Mouse (Mus musculus): ENCODE results near the gene Sae1. TPM values are rescaled to one million over a fixed set of nuclear protein-coding genes. Genes with fewer than 3 reads are reported as not detected.

Sae1 gene
- polyA plus RNA-seq (2015; fragmentation: Nextera tagmentation; extraction: Ambion mirVana) = 270 and 284 TPM in 2 replicates

DNA sequence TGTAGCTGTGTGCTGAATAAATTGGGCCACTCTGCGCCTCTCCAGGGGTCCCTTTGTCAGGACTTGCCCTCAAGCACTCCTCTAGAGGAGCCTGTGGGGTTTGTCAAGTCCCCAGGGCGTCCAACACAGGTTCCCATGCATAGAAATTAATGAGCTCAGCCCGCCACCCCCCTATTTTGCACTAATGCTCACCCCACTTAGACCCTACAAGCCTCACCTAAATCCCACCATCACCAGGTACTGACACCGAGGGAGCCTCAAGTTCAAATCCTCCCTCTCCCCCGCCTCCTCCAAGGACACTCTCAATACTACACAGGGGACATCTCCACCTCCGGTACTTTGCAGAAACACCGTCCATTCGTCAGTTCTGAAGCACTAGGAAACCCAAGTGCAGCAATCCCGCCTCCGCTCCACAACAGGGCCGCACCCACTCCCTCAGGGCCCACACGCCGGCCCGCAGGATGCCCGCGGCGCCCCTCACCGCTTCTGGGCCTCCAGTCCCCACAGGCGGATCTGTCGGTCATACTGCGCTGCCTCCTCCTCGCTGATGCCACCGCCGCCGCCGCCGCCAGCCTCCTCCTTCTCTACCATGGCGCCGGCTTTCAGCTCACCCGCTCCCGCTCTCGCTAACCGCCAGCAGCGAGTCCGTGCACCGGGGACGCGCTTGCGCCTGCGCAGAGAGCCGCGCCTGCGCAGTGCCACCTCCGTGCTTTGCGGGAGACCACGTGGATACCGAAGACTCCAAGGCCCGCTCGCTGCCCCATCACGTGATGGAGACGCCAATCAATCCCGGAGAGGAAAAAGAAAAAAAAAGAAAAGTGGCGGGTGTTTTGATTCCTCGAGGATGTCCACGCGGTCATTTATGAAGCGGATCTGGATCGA is at the start of gene Sae1:
TSS of gene Sae1 (minus strand) at position 647 of the 882 bp plus-strand sequence.
- peaks cover 12% of the 10 kb centered on the region for H3K4me1 ChIP-seq (replicated peaks)
- peak within 1 kb of the TSS; percentile 79 for H3K27ac ChIP-seq
- WGBS = under 1% methylated on average over 58 of the region's 58 CpGs
- H3K9ac ChIP-seq = peak within 1 kb of the TSS; percentile 92
- peak within 1 kb of the TSS; percentile 82 for H3K4me3 ChIP-seq (replicated peaks)
- peak within 1 kb of the TSS; percentile 72 for H3K4me2 ChIP-seq (replicated peaks)
- no peaks in the 10 kb centered on the region for H3K36me3 ChIP-seq
- no peaks in the 10 kb centered on the region for H3K27me3 ChIP-seq (replicated peaks)
- peak; percentile 98 for ATAC-seq
- no peaks in the 10 kb centered on the region for H3K9me3 ChIP-seq

DNA sequence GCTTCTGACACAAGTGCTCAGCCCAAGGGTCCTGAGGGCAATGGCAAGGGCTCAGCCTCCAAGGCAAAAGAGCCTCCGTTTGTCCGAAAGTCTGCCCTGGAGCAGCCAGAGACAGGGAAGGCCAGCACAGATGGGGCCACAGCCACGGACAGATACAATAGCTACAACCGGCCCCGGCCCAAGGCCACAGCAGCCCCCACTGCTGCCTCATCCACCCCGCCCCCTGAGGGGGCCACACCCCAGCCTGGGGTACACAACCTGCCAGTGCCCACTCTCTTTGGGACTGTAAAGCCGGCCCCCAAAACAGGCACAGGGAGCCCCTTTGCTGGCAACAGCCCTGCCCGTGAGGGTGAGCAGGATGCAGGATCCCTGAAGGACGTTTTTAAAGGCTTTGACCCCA is 47.5 kb upstream of the Sae1 start:
- 91% methylated on average over 9 of the region's 9 CpGs for WGBS

GRCm38 (mm10) chr7:16433352-16433971 is 45.9 kb upstream of the Sae1 start:
- no peak for ATAC-seq

More for the DNA sequence above, 47.5 kb upstream of the Sae1 start:
- Histone ChIP-seq H3K9ac (no peak overlapping the region), H3K9me3 (no peaks in the 10 kb centered on the region), H3K4me2 (replicated peaks) (no peak overlapping the region), H3K36me3 (peaks cover 62% of the 10 kb centered on the region), H3K4me3 (replicated peaks) (no peak overlapping the region), H3K27ac (no peak overlapping the region), H3K27me3 (replicated peaks) (no peaks in the 10 kb centered on the region), H3K4me1 (replicated peaks) (no peaks in the 10 kb centered on the region)
- peak; percentile 29; the same call in 1 of the 2 replicates for ATAC-seq

GRCm38 (mm10) chr7:16426129-16426729 is 38.6 kb upstream of the Sae1 start:
- H3K9ac ChIP-seq = no peak overlapping the region
- 62% methylated on average over 4 of the region's 4 CpGs for WGBS
- peak; percentile 80 for ATAC-seq

More at GRCm38 (mm10) chr7:16433352-16433971, 45.9 kb upstream of the Sae1 start:
- no peaks in the 10 kb centered on the region for H3K4me1 ChIP-seq (replicated peaks)
- 66% methylated on average over 3 of the region's 3 CpGs for WGBS
- H3K4me3 ChIP-seq (replicated peaks) = no peak overlapping the region
- no peaks in the 10 kb centered on the region for H3K27me3 ChIP-seq (replicated peaks)
- H3K9me3 ChIP-seq = no peaks in the 10 kb centered on the region
- no peak overlapping the region for H3K4me2 ChIP-seq (replicated peaks)
- no peak overlapping the region for H3K27ac ChIP-seq
- no peak overlapping the region for H3K9ac ChIP-seq
- H3K36me3 ChIP-seq = peaks cover 78% of the 10 kb centered on the region

GRCm38 (mm10) chr7:16425721-16426120 is 38.1 kb upstream of the Sae1 start:
- Histone ChIP-seq H3K9ac (no peak overlapping the region), H3K4me2 (replicated peaks) (no peak overlapping the region), H3K36me3 (peaks cover 60% of the 10 kb centered on the region), H3K27me3 (replicated peaks) (no peaks in the 10 kb centered on the region), H3K4me1 (replicated peaks) (0 out of 2 replicates have a peak, but pooled peaks cover 6% of the 10 kb centered on the region), H3K4me3 (replicated peaks) (no peak overlapping the region), H3K27ac (0 out of 2 replicates have a peak overlapping the region, but pooled peaks have one; percentile 27), H3K9me3 (no peaks in the 10 kb centered on the region)
- WGBS = 72% methylated on average over 10 of the region's 10 CpGs
- ATAC-seq = peak; percentile 66

More at GRCm38 (mm10) chr7:16426129-16426729, 38.6 kb upstream of the Sae1 start:
- no peaks in the 10 kb centered on the region for H3K27me3 ChIP-seq (replicated peaks)
- no peaks in the 10 kb centered on the region for H3K9me3 ChIP-seq
- H3K4me1 ChIP-seq (replicated peaks) = 0 out of 2 replicates have a peak, but pooled peaks cover 6% of the 10 kb centered on the region
- 0 out of 2 replicates have a peak overlapping the region, but pooled peaks have one; percentile 27 for H3K27ac ChIP-seq
- peaks cover 64% of the 10 kb centered on the region for H3K36me3 ChIP-seq
- no peak overlapping the region for H3K4me2 ChIP-seq (replicated peaks)
- no peak overlapping the region for H3K4me3 ChIP-seq (replicated peaks)

DNA sequence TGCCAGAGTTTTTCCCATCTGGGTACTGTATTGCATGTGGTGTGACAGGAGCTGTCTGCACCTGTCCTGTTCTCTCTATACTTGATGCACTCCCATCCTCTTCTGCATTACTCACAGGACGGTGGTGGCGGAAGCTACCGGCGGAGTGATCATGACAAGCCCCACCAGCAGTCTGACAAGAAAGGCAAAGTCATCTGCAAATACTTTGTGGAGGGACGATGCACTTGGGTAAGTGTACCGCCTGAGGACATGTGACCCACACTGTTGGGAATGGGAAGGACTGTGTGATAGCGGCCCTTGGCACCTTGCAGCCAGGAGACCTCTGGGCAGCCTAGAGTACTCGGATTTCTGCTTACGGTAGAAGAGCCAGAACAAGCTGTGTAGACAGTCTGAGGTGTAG is 36.1 kb upstream of the Sae1 start:
- H3K4me1 ChIP-seq (replicated peaks) = peaks cover 10% of the 10 kb centered on the region; the same call in 1 of the 2 replicates
- peaks cover 55% of the 10 kb centered on the region for H3K36me3 ChIP-seq
- no peak overlapping the region for H3K4me3 ChIP-seq (replicated peaks)
- H3K27ac ChIP-seq = no peak overlapping the region
- ATAC-seq = no peak
- no peaks in the 10 kb centered on the region for H3K27me3 ChIP-seq (replicated peaks)
- WGBS = 90% methylated on average over 9 of the region's 9 CpGs
- no peaks in the 10 kb centered on the region for H3K9me3 ChIP-seq
- no peak overlapping the region for H3K9ac ChIP-seq
- no peak overlapping the region for H3K4me2 ChIP-seq (replicated peaks)

GRCm38 (mm10) chr7:16422222-16422856 is 34.7 kb upstream of the Sae1 start:
- Histone ChIP-seq H3K4me3 (replicated peaks) (no peak overlapping the region), H3K36me3 (peaks cover 49% of the 10 kb centered on the region), H3K4me2 (replicated peaks) (no peak overlapping the region), H3K4me1 (replicated peaks) (peaks cover 10% of the 10 kb centered on the region; the same call in 1 of the 2 replicates), H3K27ac (peak overlapping the region; percentile 25; the same call in 1 of the 2 replicates), H3K27me3 (replicated peaks) (no peaks in the 10 kb centered on the region), H3K9me3 (no peaks in the 10 kb centered on the region), H3K9ac (no peak overlapping the region)
- 80% methylated on average over 18 of the region's 18 CpGs for WGBS
- no peak for ATAC-seq

GRCm38 (mm10) chr7:16420493-16421118 is 33.0 kb upstream of the Sae1 start:
- H3K4me2 ChIP-seq (replicated peaks) = peak overlapping the region; percentile 27
- H3K27ac ChIP-seq = peak overlapping the region; percentile 27
- WGBS = 74% methylated on average over 8 of the region's 8 CpGs
- ATAC-seq = peak; percentile 91
- peaks cover 10% of the 10 kb centered on the region; the same call in 1 of the 2 replicates for H3K4me1 ChIP-seq (replicated peaks)
- H3K9ac ChIP-seq = no peak overlapping the region
- H3K36me3 ChIP-seq = peaks cover 39% of the 10 kb centered on the region
- no peak overlapping the region for H3K4me3 ChIP-seq (replicated peaks)
- H3K27me3 ChIP-seq (replicated peaks) = no peaks in the 10 kb centered on the region
- no peaks in the 10 kb centered on the region for H3K9me3 ChIP-seq

GRCm38 (mm10) chr7:16418713-16419112 is 31.1 kb upstream of the Sae1 start:
- H3K9ac ChIP-seq = no peak overlapping the region
- H3K9me3 ChIP-seq = no peaks in the 10 kb centered on the region
- 83% methylated on average over 5 of the region's 5 CpGs for WGBS
- no peaks in the 10 kb centered on the region for H3K27me3 ChIP-seq (replicated peaks)
- H3K4me1 ChIP-seq (replicated peaks) = peaks cover 13% of the 10 kb centered on the region; the same call in 1 of the 2 replicates
- no peak overlapping the region for H3K27ac ChIP-seq
- ATAC-seq = no peak
- H3K4me3 ChIP-seq (replicated peaks) = no peak overlapping the region
- H3K4me2 ChIP-seq (replicated peaks) = no peak overlapping the region
- peaks cover 30% of the 10 kb centered on the region for H3K36me3 ChIP-seq

- Histone ChIP-seq H3K4me1 (replicated peaks) (peaks cover 18% of the 10 kb centered on the region; the same call in 1 of the 2 replicates), H3K4me3 (replicated peaks) (no peak overlapping the region), H3K4me2 (replicated peaks) (no peak overlapping the region), H3K36me3 (peaks cover 26% of the 10 kb centered on the region), H3K27ac (no peak overlapping the region), H3K27me3 (replicated peaks) (no peaks in the 10 kb centered on the region), H3K9me3 (no peaks in the 10 kb centered on the region), H3K9ac (no peak overlapping the region)
- WGBS = 90% methylated on average over 10 of the region's 10 CpGs
- ATAC-seq = no peak
Measured at GRCm38 (mm10) chr7:16417141-16417771, 29.6 kb upstream of the Sae1 start.

GRCm38 (mm10) chr7:16415426-16415825 is 27.8 kb upstream of the Sae1 start:
- Histone ChIP-seq H3K27ac (no peak overlapping the region), H3K4me2 (replicated peaks) (no peak overlapping the region), H3K9me3 (no peaks in the 10 kb centered on the region), H3K4me1 (replicated peaks) (peaks cover 18% of the 10 kb centered on the region), H3K4me3 (replicated peaks) (no peak overlapping the region), H3K9ac (no peak overlapping the region), H3K27me3 (replicated peaks) (no peaks in the 10 kb centered on the region), H3K36me3 (peaks cover 20% of the 10 kb centered on the region)
- ATAC-seq = peak; percentile 86
- 68% methylated on average over 3 of the region's 3 CpGs for WGBS
